Mouse (Mus musculus) CH12.LX (cell line): ENCODE results near the gene Steap2.

ENCODE experiments used
- CHD1 ChIP-seq: IDR thresholded peaks from 2 replicates; pipeline ENCODE4 v1.6.1; 2012; ENCODE audit warnings: low read depth, low read length, improper control_type of control experiment, inconsistent platforms
- CHD2 ChIP-seq: IDR thresholded peaks from 2 replicates; pipeline ENCODE4 v1.6.1; 2011; ENCODE audit warnings: low read length, improper control_type of control experiment
- CTCF ChIP-seq, 2 experiments: IDR thresholded peaks in 1 of 2; conservative IDR thresholded peaks in 1 of 2; 2 replicates each; pipeline ENCODE4 v1.5.1; 2011 to 2012; ENCODE audit warnings: low read depth in 2 of 2, low read length in 2 of 2, improper control_type of control experiment in 1 of 2, inconsistent platforms in 1 of 2, mild to moderate bottlenecking in 1 of 2, moderate library complexity in 1 of 2
- E2F4 ChIP-seq: IDR thresholded peaks from 2 replicates; pipeline ENCODE4 v1.6.1; 2011; ENCODE audit warnings: low read depth, low read length, improper control_type of control experiment; ENCODE audit not compliant: insufficient replicate concordance
- EP300 ChIP-seq: IDR thresholded peaks from 2 replicates; pipeline ENCODE4 v1.6.1; 2011; ENCODE audit warnings: low read length, improper control_type of control experiment
- JUND ChIP-seq: conservative IDR thresholded peaks from 2 replicates; pipeline ENCODE4 v1.6.1; 2011; ENCODE audit warnings: low read depth, low read length, improper control_type of control experiment
- MAFK ChIP-seq: IDR thresholded peaks from 2 replicates; pipeline ENCODE4 v1.6.1; 2011; ENCODE audit warnings: low read length, improper control_type of control experiment; ENCODE audit not compliant: insufficient replicate concordance
- POLR2A ChIP-seq: IDR thresholded peaks from 2 replicates; pipeline ENCODE4 v1.6.1; 2011; ENCODE audit warnings: low read depth, mild to moderate bottlenecking, improper control_type of control experiment, low read length
- SIN3A ChIP-seq: IDR thresholded peaks from 2 replicates; pipeline ENCODE4 v1.6.1; 2012; ENCODE audit warnings: low read length, improper control_type of control experiment, inconsistent platforms
- SMC3 ChIP-seq: IDR thresholded peaks from 2 replicates; pipeline ENCODE4 v1.6.1; 2011; ENCODE audit warnings: low read depth, low read length, improper control_type of control experiment
- USF1 ChIP-seq: IDR thresholded peaks from 2 replicates; pipeline ENCODE4 v1.6.1; 2014; ENCODE audit warnings: low read depth, mild to moderate bottlenecking, inconsistent platforms, low read length, improper control_type of control experiment
- ZKSCAN1 ChIP-seq: IDR thresholded peaks from 2 replicates; pipeline ENCODE4 v1.6.1; 2012; ENCODE audit warnings: low read depth, inconsistent platforms, low read length, improper control_type of control experiment, borderline replicate concordance
- ZNF384 ChIP-seq: IDR thresholded peaks from 2 replicates; pipeline ENCODE4 v1.6.1; 2012; ENCODE audit warnings: low read depth, low read length, improper control_type of control experiment, inconsistent platforms

- TF ChIP-seq ZNF384 (no peak), E2F4 (no peak), CTCF (conservative IDR thresholded peaks at IDR 0.05 in 1 of 2, IDR thresholded peaks at IDR 0.05 in 1 of 2; ENCODE audit: low read depth in 2 of 2, low read length in 2 of 2) (no peak), CHD1 (no peak), POLR2A (no peak), ZKSCAN1 (no peak), CHD2 (no peak), MAFK (no peak), USF1 (no peak), SMC3 (no peak), SIN3A (no peak), JUND (no peak), EP300 (no peak)
These were observed 14.9 kb downstream of the Steap2 start for GRCm38 (mm10) chr5:5679459-5679858.
